Mouse (Mus musculus): ENCODE results near the gene 2610301B20Rik.
A peak's percentile ranks its signal among the peaks of the same experiment; 100 is the strongest.

DNA sequence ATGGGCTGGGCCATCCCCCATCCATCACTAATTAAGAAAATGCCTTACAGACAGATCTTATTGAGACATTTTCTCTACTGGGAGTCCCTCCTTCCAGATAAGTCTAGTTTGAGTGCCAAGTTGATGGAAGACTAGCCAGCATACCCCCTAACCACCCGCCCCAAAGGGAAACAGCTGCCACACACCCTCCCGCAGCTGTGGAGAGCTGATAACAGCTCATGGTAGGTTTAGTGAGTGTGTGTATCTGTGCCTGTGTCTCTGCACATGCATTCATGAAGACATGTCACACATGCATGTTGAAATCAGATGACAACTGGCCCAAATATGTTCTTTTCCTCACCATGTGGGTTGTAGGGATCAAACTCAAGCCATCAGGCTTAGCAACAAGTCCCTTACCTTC lies 40.5 kb downstream of the 2610301B20Rik start:
- TF ChIP-seq TAL1 (IDR thresholded peaks at IDR 0.05; ENCODE audit: low read length) = peak; percentile 99
- peak; percentile 94 for TF ChIP-seq GATA1 (IDR thresholded peaks at IDR 0.05; ENCODE audit: low read length)
